Mouse (Mus musculus) CH12.LX (cell line): Measurements from ENCODE around the gene Emg1. TPM values are rescaled to one million over a fixed set of nuclear protein-coding genes. Genes with fewer than 3 reads are reported as not detected.

Source experiments
- DNase-seq: peaks from one replicate; pipeline ENCODE4 v3.0.0-alpha.2; 2013; ENCODE audit errors: extremely low read depth
- H3K27ac ChIP-seq: 2 replicates; pipeline ENCODE4 v1.5.1; 2012; ENCODE audit warnings: low read depth, mild to moderate bottlenecking, control low read depth, moderate library complexity; ENCODE audit not compliant: insufficient read depth
- H3K27me3 ChIP-seq: replicated peaks from 2 replicates; pipeline ENCODE3; 2012; ENCODE audit warnings: inconsistent platforms
- H3K36me3 ChIP-seq, 2 experiments: replicated peaks in 1 of 2; 2 replicates each; pipeline versions ENCODE3 to v1.6.1; 2012; ENCODE audit warnings: inconsistent platforms in 1 of 2, low read length in 1 of 2, mild to moderate bottlenecking in 1 of 2, mixed read lengths in 1 of 2, moderate library complexity in 1 of 2; ENCODE audit not compliant: control insufficient read depth in 1 of 2, insufficient read depth in 1 of 2
- H3K4me1 ChIP-seq, 2 experiments: 2 replicates each; pipeline ENCODE4 v1.6.1; 2012; ENCODE audit warnings: inconsistent platforms in 1 of 2, moderate library complexity in 1 of 2; ENCODE audit not compliant: insufficient read depth in 2 of 2, control insufficient read depth in 1 of 2
- H3K4me2 ChIP-seq: 2 replicates; pipeline ENCODE4 v1.6.1; 2012; ENCODE audit warnings: low read depth, mild to moderate bottlenecking, control low read depth; ENCODE audit not compliant: poor library complexity, insufficient read depth, severe bottlenecking
- H3K4me3 ChIP-seq, 3 experiments: fragments of 150-350 bp in 1 of 3; sonication (generic) in 1 of 3; replicated peaks in 1 of 3; 2 replicates each; pipeline versions ENCODE3 to v1.5.1; 2011 to 2012; ENCODE audit warnings: low read depth in 2 of 3, low read length in 2 of 3, mild to moderate bottlenecking in 2 of 3, moderate library complexity in 2 of 3, control low read depth in 1 of 3, improper control_type of control experiment in 1 of 3, inconsistent platforms in 1 of 3, mixed read lengths in 1 of 3; ENCODE audit not compliant: poor library complexity in 1 of 3
- H3K79me2 ChIP-seq: replicated peaks from 2 replicates; pipeline ENCODE4 v1.6.1; 2012; ENCODE audit warnings: mild to moderate bottlenecking, moderate library complexity; ENCODE audit not compliant: control insufficient read depth, poor library complexity, insufficient read depth, severe bottlenecking; ENCODE audit errors: extremely low read depth
- H3K9ac ChIP-seq: 2 replicates; pipeline ENCODE4 v1.6.1; 2012; ENCODE audit warnings: low read depth, mild to moderate bottlenecking, control low read depth, moderate library complexity; ENCODE audit not compliant: insufficient read depth
- H3K9me3 ChIP-seq: replicated peaks from 2 replicates; pipeline ENCODE3; 2012; ENCODE audit warnings: low read length, inconsistent platforms, mixed read lengths
- EP300 ChIP-seq: IDR thresholded peaks from 2 replicates; pipeline ENCODE4 v1.6.1; 2011; ENCODE audit warnings: low read length, improper control_type of control experiment
- HCFC1 ChIP-seq: IDR thresholded peaks from 2 replicates; pipeline ENCODE4 v1.6.1; 2012; ENCODE audit warnings: low read depth, mild to moderate bottlenecking, inconsistent platforms, low read length, improper control_type of control experiment
- JUN ChIP-seq: IDR thresholded peaks from 2 replicates; pipeline ENCODE4 v1.6.1; 2011; ENCODE audit warnings: low read depth, mild to moderate bottlenecking, low read length, improper control_type of control experiment, moderate library complexity; ENCODE audit not compliant: insufficient read depth
- JUND ChIP-seq: conservative IDR thresholded peaks from 2 replicates; pipeline ENCODE4 v1.6.1; 2011; ENCODE audit warnings: low read depth, low read length, improper control_type of control experiment
- MAFK ChIP-seq: IDR thresholded peaks from 2 replicates; pipeline ENCODE4 v1.6.1; 2011; ENCODE audit warnings: low read length, improper control_type of control experiment; ENCODE audit not compliant: insufficient replicate concordance
- MEF2A ChIP-seq: IDR thresholded peaks from 2 replicates; pipeline ENCODE4 v1.6.1; 2014; ENCODE audit warnings: low read depth, mild to moderate bottlenecking, inconsistent platforms, low read length, improper control_type of control experiment, borderline replicate concordance
- MXI1 ChIP-seq: IDR thresholded peaks from 2 replicates; pipeline ENCODE4 v1.6.1; 2011; ENCODE audit warnings: mild to moderate bottlenecking, low read depth, low read length, improper control_type of control experiment
- MYC ChIP-seq: IDR thresholded peaks from 2 replicates; pipeline ENCODE4 v1.6.1; 2011; ENCODE audit warnings: low read depth, mild to moderate bottlenecking, improper control_type of control experiment, low read length
- NELFE ChIP-seq: IDR thresholded peaks from 2 replicates; pipeline ENCODE4 v1.6.1; 2011; ENCODE audit warnings: low read depth, low read length, improper control_type of control experiment
- NRF1 ChIP-seq: IDR thresholded peaks from 2 replicates; pipeline ENCODE4 v1.6.1; 2014; ENCODE audit warnings: low read depth, mild to moderate bottlenecking, inconsistent platforms, low read length, improper control_type of control experiment, moderate library complexity
- POLR2A ChIP-seq: IDR thresholded peaks from 2 replicates; pipeline ENCODE4 v1.6.1; 2011; ENCODE audit warnings: low read depth, mild to moderate bottlenecking, improper control_type of control experiment, low read length
- POLR2AphosphoS2 ChIP-seq: IDR thresholded peaks from 2 replicates; pipeline ENCODE4 v1.6.1; 2011; ENCODE audit warnings: low read depth, low read length, improper control_type of control experiment
- RAD21 ChIP-seq: IDR thresholded peaks from 2 replicates; pipeline ENCODE4 v1.6.1; 2011; ENCODE audit warnings: low read depth, mild to moderate bottlenecking, low read length, improper control_type of control experiment, moderate library complexity
- SIN3A ChIP-seq: IDR thresholded peaks from 2 replicates; pipeline ENCODE4 v1.6.1; 2012; ENCODE audit warnings: low read length, improper control_type of control experiment, inconsistent platforms
- USF1 ChIP-seq: IDR thresholded peaks from 2 replicates; pipeline ENCODE4 v1.6.1; 2014; ENCODE audit warnings: low read depth, mild to moderate bottlenecking, inconsistent platforms, low read length, improper control_type of control experiment
- ZNF384 ChIP-seq: IDR thresholded peaks from 2 replicates; pipeline ENCODE4 v1.6.1; 2012; ENCODE audit warnings: low read depth, low read length, improper control_type of control experiment, inconsistent platforms
- dilution Hi-C: fragments of 300-500 bp; cut with MboI; formaldehyde crosslinking; loops from 2 replicates; pipeline ENCODE4 v1.14.3; 2020; ENCODE audit warnings: low sequenced_read_pairs; ENCODE audit not compliant: extremely low pct_unique_long_range_greater_than_20kb, extremely low pct_ligation_motif_present
- in situ Hi-C: fragments of 300-500 bp; cut with MboI; formaldehyde crosslinking; loops from 3 replicates; pipeline ENCODE4 v1.14.3; 2019; ENCODE audit warnings: low sequenced_read_pairs, low pct_ligation_motif_present, low pct_unique_long_range_greater_than_20kb, mixed read lengths
- polyA plus RNA-seq: library from polyadenylated mRNA; unstranded; fragments of >175 nt; gene quantifications from 2 replicates; pipeline ENCODE4 v1.2.1, GENCODE M21; 2012; ENCODE audit warnings: low read depth; ENCODE audit not compliant: insufficient read length
- total RNA-seq, 2 experiments: library from RNA; depleted of rRNA; stranded (reverse); fragments of 300-350 nt in 1 of 2; fragments of >200 nt in 1 of 2; gene quantifications; 2 replicates each; pipeline ENCODE4 v1.2.3; 2012 to 2014

Emg1 gene
- total and polyA plus RNA-seq, 3 experiments = 301 to 481 (median 352) TPM

GRCm38 (mm10) chr6:124699366-124699765 lies 12.6 kb downstream of the Emg1 start:
- Histone ChIP-seq H3K4me2 (no peak overlapping the region), H3K9ac (no peak overlapping the region)
- dilution Hi-C loops = no loop called here

GRCm38 (mm10) chr6:124698751-124699150 lies 13.2 kb downstream of the Emg1 start:
- dilution Hi-C loops (no loop called here), in situ Hi-C loops (no loop called here)
- Histone ChIP-seq H3K9ac (no peak overlapping the region), H3K27ac (0 out of 2 replicates have a peak overlapping the region, but pooled peaks have one; percentile 3), H3K79me2 (peaks cover 4% of the 10 kb centered on the region; the same call in 1 of the 2 replicates), H3K4me1 (peaks cover 15 to 54% of the 10 kb centered on the region in 2 experiments), H3K4me2 (no peak overlapping the region), H3K9me3 (no peaks in the 10 kb centered on the region), H3K36me3 (peaks cover 56 to 81% of the 10 kb centered on the region in 2 experiments), H3K27me3 (no peaks in the 10 kb centered on the region), H3K4me3 (no peak overlapping the region)
- TF ChIP-seq SIN3A = no peak
- no peak for TF ChIP-seq NRF1
- TF ChIP-seq USF1 = no peak
- TF ChIP-seq RAD21 = no peak
- TF ChIP-seq MEF2A = no peak
- TF ChIP-seq POLR2AphosphoS2 = no peak
- no peak for TF ChIP-seq MAFK
- TF ChIP-seq ZNF384 = no peak
- no peak for TF ChIP-seq EP300
- no peak for TF ChIP-seq POLR2A
- no peak for TF ChIP-seq NELFE
- TF ChIP-seq MYC = no peak
- TF ChIP-seq HCFC1 = no peak
- DNase-seq = no peak

More at GRCm38 (mm10) chr6:124699366-124699765, 12.6 kb downstream of the Emg1 start:
- Histone ChIP-seq H3K27ac (0 out of 2 replicates have a peak overlapping the region, but pooled peaks have one; percentile 3), H3K4me3 (no peak overlapping the region), H3K27me3 (no peaks in the 10 kb centered on the region), H3K79me2 (peaks cover 2% of the 10 kb centered on the region), H3K9me3 (no peaks in the 10 kb centered on the region), H3K36me3 (peaks cover 59 to 81% of the 10 kb centered on the region in 2 experiments), H3K4me1 (peaks cover 15 to 54% of the 10 kb centered on the region in 2 experiments)
- no peak for TF ChIP-seq NELFE
- no peak for TF ChIP-seq JUND
- TF ChIP-seq MXI1 = no peak
- TF ChIP-seq MAFK = no peak
- no peak for TF ChIP-seq SIN3A
- TF ChIP-seq USF1 = no peak
- no peak for TF ChIP-seq JUN
- no peak for TF ChIP-seq ZNF384
- in situ Hi-C loops = no loop called here
- DNase-seq = no peak
